Mouse (Mus musculus) cerebellum, adult 9-11 months (tissue): ENCODE results near the gene Fbxw11.

ENCODE experiments used
- DNase-seq: peaks from one replicate; pipeline ENCODE4 v3.0.0; 2022

The Fbxw11 gene

GRCm38 (mm10) chr11:32767496-32768230, 125.1 kb downstream of the Fbxw11 start:
- DNase-seq, result no peak

GRCm38 (mm10) chr11:32768642-32769343, 126.3 kb downstream of the Fbxw11 start:
- DNase-seq, result no peak

GRCm38 (mm10) chr11:32780747-32781536, 138.4 kb downstream of the Fbxw11 start:
- DNase-seq, result peak; percentile 5

DNA sequence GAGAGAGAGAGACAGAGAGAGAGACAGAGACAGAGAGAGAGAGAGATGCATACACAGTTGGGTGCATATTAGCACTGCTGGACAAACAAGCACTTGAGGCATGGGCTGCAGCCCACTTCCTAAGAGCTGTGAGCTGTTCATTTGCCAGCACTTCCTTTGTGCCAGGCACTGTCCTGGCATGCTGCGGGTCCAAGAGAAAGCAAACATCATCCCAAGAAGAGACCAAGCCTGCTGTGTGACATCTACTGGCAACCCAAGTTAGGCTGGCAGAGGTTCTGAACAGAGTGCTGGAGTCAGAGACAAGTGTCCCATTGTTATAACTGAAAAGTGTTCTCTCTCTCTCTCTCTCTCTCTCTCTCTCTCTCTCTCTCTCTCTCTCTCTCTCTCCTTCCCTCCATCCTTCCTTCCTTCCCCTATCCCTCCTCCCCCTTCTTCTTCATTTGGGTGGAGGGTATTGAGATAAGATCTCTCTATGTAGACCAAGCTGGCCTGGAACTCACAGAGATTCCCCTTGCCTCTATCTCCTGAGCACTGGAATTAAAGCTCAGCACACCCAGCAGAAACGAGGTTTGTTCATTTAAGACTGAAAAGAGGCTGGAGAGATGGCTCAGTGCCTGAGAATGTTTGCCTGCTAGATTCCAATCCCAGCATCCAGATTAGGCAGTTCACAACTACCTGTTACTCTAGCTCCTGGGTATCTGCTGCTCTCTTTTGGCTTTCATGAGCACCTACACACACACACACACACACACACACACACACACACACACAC, 139.3 kb downstream of the Fbxw11 start:
- peak; percentile 45 for DNase-seq

DNA sequence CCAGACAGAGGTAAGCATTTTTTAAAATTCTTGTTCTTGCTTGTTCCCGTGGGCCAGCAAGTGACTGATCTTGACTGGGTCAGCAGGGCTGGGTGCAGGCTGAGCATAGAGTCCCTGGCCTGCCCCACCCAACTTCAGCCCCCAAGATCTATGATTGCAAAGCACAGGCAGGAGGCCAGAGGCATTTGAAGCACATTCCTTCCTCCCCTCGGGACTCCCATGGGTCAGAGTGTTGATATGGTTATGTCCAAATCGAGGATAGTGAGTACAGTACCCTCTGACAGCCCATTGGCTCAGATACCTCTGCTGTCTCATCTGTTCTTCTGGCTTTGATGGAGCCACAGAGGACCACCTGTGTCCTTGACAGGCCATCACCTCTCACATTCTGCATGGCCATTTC, 140.2 kb downstream of the Fbxw11 start:
- DNase-seq, result no peak

DNA sequence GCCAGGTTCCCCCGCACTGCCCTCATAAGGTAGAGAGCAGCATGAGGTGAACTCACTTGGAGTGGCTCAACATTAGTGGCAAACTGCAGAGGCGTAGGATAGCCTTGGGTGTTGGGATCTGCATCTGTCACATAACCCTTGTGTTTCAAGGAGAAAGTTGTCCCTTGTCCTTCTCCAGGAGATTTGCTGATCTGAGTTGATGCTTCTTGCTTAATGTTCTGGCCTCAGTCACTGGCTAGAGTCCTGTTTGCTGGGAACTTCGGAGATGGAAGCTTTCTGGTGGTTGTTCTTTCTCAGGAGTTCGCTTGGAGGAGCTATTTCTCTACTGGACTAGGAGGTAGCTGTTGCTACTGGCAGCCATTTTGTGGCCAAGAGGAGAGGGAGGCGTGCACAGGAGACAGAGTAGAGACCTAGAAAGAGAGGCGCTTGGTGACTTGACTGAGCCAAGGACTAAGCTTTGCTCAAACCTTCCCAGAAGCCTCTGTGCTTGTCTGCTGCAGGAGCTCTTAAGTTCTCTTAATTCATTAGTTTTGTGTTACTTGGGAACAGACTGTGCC, 143.1 kb downstream of the Fbxw11 start:
- DNase-seq, result no peak

- DNase-seq, result no peak
Observed at GRCm38 (mm10) chr11:32786201-32786600, 143.7 kb downstream of the Fbxw11 start.

GRCm38 (mm10) chr11:32794759-32795445, 152.4 kb downstream of the Fbxw11 start:
- peak; percentile 7 for DNase-seq
